Mouse (Mus musculus) lung, postnatal 0 days (tissue): ENCODE results near the gene Zfp54.

Experiments
- CTCF ChIP-seq: IDR thresholded peaks from 2 replicates; pipeline ENCODE4 v1.5.1; 2016; ENCODE audit warnings: antibody characterized with exemption, mild to moderate bottlenecking
- EP300 ChIP-seq: IDR thresholded peaks from 2 replicates; pipeline ENCODE4 v1.6.1; 2016; ENCODE audit warnings: antibody characterized with exemption, mild to moderate bottlenecking, control low read depth

- TF ChIP-seq CTCF (no peak), EP300 (no peak)
These were observed 40.5 kb downstream of the Zfp54 start for GRCm38 (mm10) chr17:21463550-21463949.
